Mouse (Mus musculus) bone marrow macrophage, adult 2 months (primary cell): ENCODE results near the gene Hes2. TPM values are rescaled to one million over a fixed set of nuclear protein-coding genes. Genes with fewer than 3 reads are reported as not detected.

Experiments
- H3K27ac ChIP-seq: 2 replicates; pipeline ENCODE4 v1.5.1; 2012; ENCODE audit warnings: low read depth, low read length; ENCODE audit not compliant: insufficient read depth
- H3K4me1 ChIP-seq: 2 replicates; pipeline ENCODE4 v1.6.1; 2012; ENCODE audit warnings: low read length; ENCODE audit not compliant: control insufficient read depth, insufficient read depth
- H3K4me3 ChIP-seq: 2 replicates; pipeline ENCODE4 v1.5.1; 2012; ENCODE audit warnings: mild to moderate bottlenecking, low read length, moderate library complexity; ENCODE audit not compliant: insufficient read depth
- CTCF ChIP-seq: IDR thresholded peaks from 2 replicates; pipeline ENCODE4 v1.5.1; 2012; ENCODE audit warnings: low read depth, mild to moderate bottlenecking, low read length, moderate library complexity
- POLR2A ChIP-seq: IDR thresholded peaks from 2 replicates; pipeline ENCODE4 v1.6.1; 2012; ENCODE audit warnings: mild to moderate bottlenecking, low read depth, low read length, borderline replicate concordance
- polyA plus RNA-seq: library from polyadenylated mRNA; stranded (reverse); fragments of >200 nt; gene quantifications from 2 replicates; pipeline ENCODE4 v1.2.4, GENCODE M21; 2012; ENCODE audit not compliant: missing spikeins, insufficient read depth, insufficient read length

The Hes2 gene
- polyA plus RNA-seq, 1 experiment: not detected

- Histone ChIP-seq H3K4me3 (no peak overlapping the region), H3K27ac (no peak overlapping the region), H3K4me1 (peaks cover 14% of the 10 kb centered on the region)
- TF ChIP-seq POLR2A: no peak
- no peak for TF ChIP-seq CTCF
These were observed 37.5 kb upstream of the Hes2 start for GRCm38 (mm10) chr4:152121183-152121505.

GRCm38 (mm10) chr4:152124361-152124961 lies 34.2 kb upstream of the Hes2 start:
- Histone ChIP-seq H3K4me3 (no peak overlapping the region), H3K4me1 (peaks cover 14% of the 10 kb centered on the region), H3K27ac (no peak overlapping the region)
- TF ChIP-seq CTCF: no peak
- TF ChIP-seq POLR2A: no peak

GRCm38 (mm10) chr4:152125161-152126025 lies 33.3 kb upstream of the Hes2 start:
- Histone ChIP-seq H3K4me1 (peaks cover 14% of the 10 kb centered on the region), H3K27ac (no peak overlapping the region), H3K4me3 (peak overlapping the region; percentile 16; the same call in 1 of the 2 replicates)
- TF ChIP-seq POLR2A (no peak), CTCF (no peak)

GRCm38 (mm10) chr4:152126026-152126920 lies 32.4 kb upstream of the Hes2 start:
- Histone ChIP-seq H3K4me3 (no peak overlapping the region), H3K4me1 (peaks cover 14% of the 10 kb centered on the region), H3K27ac (no peak overlapping the region)
- TF ChIP-seq POLR2A: no peak
- no peak for TF ChIP-seq CTCF

GRCm38 (mm10) chr4:152127884-152128283 lies 30.8 kb upstream of the Hes2 start:
- peaks cover 14% of the 10 kb centered on the region for H3K4me1 ChIP-seq
- H3K27ac ChIP-seq: no peak overlapping the region
- H3K4me3 ChIP-seq: no peak overlapping the region
- TF ChIP-seq CTCF (no peak), POLR2A (no peak)

- no peak overlapping the region for H3K27ac ChIP-seq
- no peak overlapping the region for H3K4me3 ChIP-seq
- no peak for TF ChIP-seq POLR2A
- TF ChIP-seq CTCF: no peak
- H3K4me1 ChIP-seq: peaks cover 14% of the 10 kb centered on the region
These were observed 29.9 kb upstream of the Hes2 start for GRCm38 (mm10) chr4:152128784-152129183.

GRCm38 (mm10) chr4:152129395-152129930 lies 29.2 kb upstream of the Hes2 start:
- H3K4me3 ChIP-seq: no peak overlapping the region
- peaks cover 9% of the 10 kb centered on the region; the same call in 1 of the 2 replicates for H3K4me1 ChIP-seq
- H3K27ac ChIP-seq: no peak overlapping the region
- TF ChIP-seq CTCF (no peak), POLR2A (no peak)

- Histone ChIP-seq H3K4me1 (no peaks in the 10 kb centered on the region), H3K4me3 (peak overlapping the region; percentile 22), H3K27ac (no peak overlapping the region)
- TF ChIP-seq POLR2A (no peak), CTCF (no peak)
These were observed 27.7 kb upstream of the Hes2 start for GRCm38 (mm10) chr4:152130771-152131653.
